Mouse (Mus musculus) midbrain, embryonic 14.5 days (tissue): Measurements from ENCODE around the gene Myh14. TPM values are rescaled to one million over a fixed set of nuclear protein-coding genes. Genes with fewer than 3 reads are reported as not detected.

ENCODE experiments used
- ATAC-seq: fragments of 200-750 bp; cut with Nextera tagmentation; 2 replicates; pipeline ENCODE4 v1.8.0; 2017; ENCODE audit warnings: moderate number of reproducible peaks, moderate library complexity; ENCODE audit not compliant: low FRiP score, low TSS enrichment
- DNase-seq: peaks from one replicate; pipeline ENCODE4 v3.0.0-alpha.2; 2015
- H3K27ac ChIP-seq: fragments of 300-500 bp; sonication (generic); replicated peaks from 2 replicates; pipeline ENCODE4 v1.5.1; 2014; ENCODE audit warnings: mild to moderate bottlenecking, low read depth, low read length, moderate library complexity
- H3K27me3 ChIP-seq: fragments of 300-500 bp; sonication (generic); 2 replicates; pipeline ENCODE4 v1.6.1; 2014; ENCODE audit warnings: low read length, control low read depth, mixed read lengths; ENCODE audit not compliant: control insufficient read depth, insufficient read depth
- H3K36me3 ChIP-seq: fragments of 300-500 bp; sonication (generic); 2 replicates; pipeline ENCODE4 v1.6.1; 2014; ENCODE audit warnings: low read length, control low read depth; ENCODE audit not compliant: control insufficient read depth, insufficient read depth
- H3K4me1 ChIP-seq: fragments of 300-500 bp; sonication (generic); 2 replicates; pipeline ENCODE4 v1.6.1; 2014; ENCODE audit warnings: mild to moderate bottlenecking, antibody characterized with exemption, low read length, control low read depth; ENCODE audit not compliant: control insufficient read depth, insufficient read depth
- H3K4me2 ChIP-seq: fragments of 300-500 bp; sonication (generic); 2 replicates; pipeline ENCODE4 v1.6.1; 2014; ENCODE audit warnings: mild to moderate bottlenecking, low read length, moderate library complexity
- H3K4me3 ChIP-seq: fragments of 300-500 bp; sonication (generic); replicated peaks from 2 replicates; pipeline ENCODE4 v1.5.1; 2014; ENCODE audit warnings: low read depth, low read length
- H3K9ac ChIP-seq: fragments of 300-500 bp; sonication (generic); replicated peaks from 2 replicates; pipeline ENCODE4 v1.6.1; 2014; ENCODE audit warnings: mild to moderate bottlenecking, low read length, moderate library complexity
- H3K9me3 ChIP-seq: fragments of 300-500 bp; sonication (generic); 2 replicates; pipeline ENCODE4 v1.6.1; 2016; ENCODE audit warnings: low read length, control low read depth, mixed read lengths; ENCODE audit not compliant: control insufficient read depth
- WGBS: fragments of 180-500 bp; shearing (Covaris S2); extraction: QIAGEN DNeasy Blood & Tissue Kit; methylation state at CpG from one replicate; pipeline ENCODE4 v1.1.7; 2014; 5-methylcytosine and 5-hydroxymethylcytosine counted together
- polyA plus RNA-seq: library from polyadenylated mRNA; unstranded; fragments of >200 nt; fragmentation: Nextera tagmentation; extraction: Ambion mirVana; gene quantifications from 2 replicates; pipeline ENCODE4 v1.2.1, GENCODE M21; 2014

Myh14 gene
- polyA plus RNA-seq, 1 experiment from 2014 or later, result 2.7 TPM

DNA sequence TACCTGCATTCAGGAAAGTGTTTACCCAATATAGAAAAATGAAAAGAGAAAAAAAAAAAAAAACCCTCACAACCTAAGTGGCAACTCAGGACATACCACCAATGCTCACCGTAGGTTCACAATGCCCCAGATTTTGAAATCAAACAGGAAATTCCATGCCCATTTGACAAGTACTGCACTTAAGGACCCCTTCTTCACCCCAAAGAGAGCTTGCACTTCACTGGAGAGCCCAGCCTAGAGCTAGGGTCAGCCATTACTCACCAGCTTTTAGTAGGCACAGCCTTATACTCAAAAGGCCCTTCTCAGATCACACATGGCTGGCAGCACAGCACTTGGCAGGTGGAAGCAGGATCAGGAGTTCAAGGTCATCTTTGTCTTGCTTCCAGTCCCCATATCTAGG lies 87.5 kb downstream of the Myh14 start:
- ATAC-seq (no peak), DNase-seq (no peak)
- Histone ChIP-seq H3K4me1 (peaks cover 11% of the 10 kb centered on the region; the same call in 1 of the 2 replicates), H3K9ac (no peak overlapping the region), H3K4me3 (no peak overlapping the region), H3K27ac (no peak overlapping the region), H3K4me2 (no peak overlapping the region), H3K27me3 (peaks cover 2% of the 10 kb centered on the region; the same call in 1 of the 2 replicates), H3K36me3 (no peaks in the 10 kb centered on the region), H3K9me3 (no peaks in the 10 kb centered on the region)
- 91% methylated on average over 1 of the region's 1 CpGs for WGBS

DNA sequence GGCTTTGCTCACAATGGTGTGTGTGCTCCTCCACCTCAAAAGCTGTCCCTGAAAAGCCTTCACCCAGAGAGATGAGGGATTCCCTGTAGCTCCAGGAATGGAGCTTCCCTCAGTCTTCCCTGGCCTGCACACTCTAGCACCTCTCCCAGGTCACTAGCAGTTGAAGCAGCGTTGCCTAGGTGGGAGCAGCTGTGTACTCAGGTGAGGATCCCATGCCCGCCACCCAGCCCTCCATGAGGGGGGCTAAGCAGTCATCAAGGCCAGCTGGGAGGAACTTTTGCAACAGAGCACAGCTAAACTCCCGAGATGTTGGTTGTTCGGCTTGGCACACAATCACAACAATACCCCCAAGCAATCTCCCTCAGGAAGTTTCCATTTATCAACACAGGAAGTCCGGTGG lies 87.9 kb downstream of the Myh14 start:
- H3K9me3 ChIP-seq, result no peaks in the 10 kb centered on the region
- H3K27me3 ChIP-seq, result peaks cover under 1% of the 10 kb centered on the region; the same call in 1 of the 2 replicates
- WGBS, result 87% methylated on average over 5 of the region's 5 CpGs
- no peak overlapping the region for H3K4me2 ChIP-seq
- ATAC-seq, result no peak
- DNase-seq, result no peak
- no peaks in the 10 kb centered on the region for H3K36me3 ChIP-seq
- peaks cover 6% of the 10 kb centered on the region; the same call in 1 of the 2 replicates for H3K4me1 ChIP-seq
- H3K9ac ChIP-seq, result no peak overlapping the region
- no peak overlapping the region for H3K27ac ChIP-seq
- H3K4me3 ChIP-seq, result no peak overlapping the region

DNA sequence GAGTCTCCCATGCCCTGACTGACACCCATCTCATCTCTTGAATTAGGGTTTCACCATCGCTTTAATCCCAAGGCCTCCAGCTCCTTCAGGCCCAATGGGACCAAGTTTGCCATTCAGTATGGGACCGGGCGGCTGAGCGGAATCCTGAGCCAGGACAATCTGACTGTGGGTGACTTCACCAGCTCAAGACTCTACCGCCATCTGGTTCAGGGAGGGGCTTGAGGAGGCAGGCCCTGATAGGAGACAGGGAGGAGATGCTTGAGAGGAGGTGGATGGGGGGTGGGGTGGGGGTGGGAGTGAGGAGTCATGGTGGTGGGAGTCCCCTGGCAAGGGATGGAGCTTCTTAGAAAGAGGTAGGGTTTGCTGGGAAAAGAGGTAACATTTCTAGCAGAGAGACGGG lies 89.0 kb downstream of the Myh14 start:
- Histone ChIP-seq H3K27me3 (no peaks in the 10 kb centered on the region), H3K9me3 (no peaks in the 10 kb centered on the region), H3K36me3 (no peaks in the 10 kb centered on the region), H3K27ac (no peak overlapping the region), H3K4me2 (no peak overlapping the region), H3K4me3 (no peak overlapping the region), H3K4me1 (no peaks in the 10 kb centered on the region), H3K9ac (no peak overlapping the region)
- 80% methylated on average over 6 of the region's 6 CpGs for WGBS
- no peak for ATAC-seq
- no peak for DNase-seq

DNA sequence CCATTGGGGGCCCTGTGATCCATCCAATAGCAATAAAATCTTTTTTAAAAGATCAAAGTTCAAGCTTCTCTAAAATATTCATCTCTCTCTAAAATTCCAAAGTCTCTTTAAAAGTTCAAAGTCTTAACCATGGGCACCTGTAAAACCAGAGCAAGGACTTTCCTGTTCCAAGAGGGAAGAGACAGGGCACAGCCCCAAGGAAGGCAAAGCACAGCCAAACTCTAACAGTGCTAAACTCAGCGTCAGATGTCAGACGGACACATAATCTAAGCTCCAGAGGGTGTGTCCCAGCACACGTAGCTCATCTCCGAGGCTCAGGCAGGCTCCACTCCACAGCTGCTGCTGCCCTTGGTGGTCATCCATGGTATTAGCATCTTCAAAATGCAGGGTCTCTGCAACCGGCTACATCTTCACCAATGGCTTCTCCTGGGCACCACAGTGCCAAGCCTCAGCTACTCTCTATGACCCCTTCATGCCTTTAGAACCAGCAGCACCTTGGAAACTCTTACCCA lies 94.3 kb downstream of the Myh14 start:
- no peak for DNase-seq
- no peaks in the 10 kb centered on the region for H3K9me3 ChIP-seq
- no peaks in the 10 kb centered on the region for H3K4me1 ChIP-seq
- H3K9ac ChIP-seq, result no peak overlapping the region
- 46% methylated on average over 5 of the region's 5 CpGs for WGBS
- H3K27me3 ChIP-seq, result no peaks in the 10 kb centered on the region
- no peaks in the 10 kb centered on the region for H3K36me3 ChIP-seq
- ATAC-seq, result no peak
- H3K4me2 ChIP-seq, result no peak overlapping the region
- no peak overlapping the region for H3K4me3 ChIP-seq
- no peak overlapping the region for H3K27ac ChIP-seq

DNA sequence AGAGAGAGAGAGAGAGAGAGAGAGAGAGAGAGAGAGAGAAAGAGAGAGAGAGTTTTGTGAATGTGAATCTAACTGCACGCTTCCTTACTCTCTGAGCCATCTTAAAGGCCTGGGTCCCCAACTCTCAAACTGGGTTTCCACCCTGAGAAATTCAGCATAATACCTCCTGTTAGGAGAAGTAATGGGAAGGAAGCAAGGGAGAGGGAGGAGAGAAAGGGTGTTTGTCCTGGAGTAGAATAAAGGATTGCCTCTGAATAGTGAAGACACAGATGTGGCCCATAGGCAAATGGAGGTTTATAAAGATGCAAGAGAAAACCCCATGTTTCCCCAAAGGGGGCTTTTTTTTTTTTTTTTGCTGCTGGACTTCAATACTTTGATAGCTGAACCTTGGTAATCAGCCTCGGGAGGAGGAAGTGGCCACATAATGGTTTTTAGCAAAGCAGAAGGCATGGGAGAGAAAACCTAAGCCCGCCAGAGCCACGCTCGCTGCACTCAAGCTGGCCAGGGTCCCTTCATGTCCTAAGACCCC lies 97.6 kb downstream of the Myh14 start:
- Histone ChIP-seq H3K27me3 (no peaks in the 10 kb centered on the region), H3K4me2 (no peak overlapping the region), H3K9me3 (no peaks in the 10 kb centered on the region), H3K9ac (no peak overlapping the region), H3K36me3 (no peaks in the 10 kb centered on the region), H3K4me1 (no peaks in the 10 kb centered on the region), H3K4me3 (no peak overlapping the region), H3K27ac (no peak overlapping the region)
- ATAC-seq (no peak), DNase-seq (no peak)
- WGBS, result 76% methylated on average over 5 of the region's 5 CpGs

DNA sequence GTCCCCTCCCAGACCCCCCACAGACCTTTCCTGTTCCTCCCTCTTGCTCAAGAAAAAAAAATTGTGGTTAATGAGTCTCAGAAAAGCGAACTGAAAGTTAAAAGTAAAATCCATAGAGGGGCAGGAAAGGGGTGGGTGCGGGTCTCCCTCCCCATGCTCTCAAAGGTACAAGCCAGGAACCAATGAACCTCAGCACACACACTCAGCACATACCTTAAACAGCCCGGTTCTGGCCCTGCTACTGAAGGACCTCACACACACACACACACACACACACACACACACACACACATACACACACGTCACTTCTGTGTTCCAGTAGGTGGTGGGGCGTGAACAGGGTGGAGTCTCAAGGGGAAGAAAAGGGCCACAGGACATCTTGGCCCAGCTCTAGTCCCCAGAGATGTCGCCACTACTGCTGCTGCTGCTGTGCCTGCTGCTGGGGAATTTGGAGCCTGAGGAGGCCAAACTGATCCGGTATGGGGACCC lies 98.4 kb downstream of the Myh14 start, which contains the start of gene Napsa:
Gene Napsa, plus strand, starts transcription at position 168 of the 489 bp plus-strand sequence.
- Histone ChIP-seq H3K4me1 (no peaks in the 10 kb centered on the region), H3K4me2 (no peak within 1 kb of the TSS), H3K9ac (no peak within 1 kb of the TSS), H3K27me3 (no peaks in the 10 kb centered on the region), H3K4me3 (no peak within 1 kb of the TSS), H3K9me3 (no peaks in the 10 kb centered on the region), H3K36me3 (no peaks in the 10 kb centered on the region), H3K27ac (no peak within 1 kb of the TSS)
- no peak for ATAC-seq
- DNase-seq, result no peak
- 33% methylated on average over 7 of the region's 7 CpGs for WGBS

DNA sequence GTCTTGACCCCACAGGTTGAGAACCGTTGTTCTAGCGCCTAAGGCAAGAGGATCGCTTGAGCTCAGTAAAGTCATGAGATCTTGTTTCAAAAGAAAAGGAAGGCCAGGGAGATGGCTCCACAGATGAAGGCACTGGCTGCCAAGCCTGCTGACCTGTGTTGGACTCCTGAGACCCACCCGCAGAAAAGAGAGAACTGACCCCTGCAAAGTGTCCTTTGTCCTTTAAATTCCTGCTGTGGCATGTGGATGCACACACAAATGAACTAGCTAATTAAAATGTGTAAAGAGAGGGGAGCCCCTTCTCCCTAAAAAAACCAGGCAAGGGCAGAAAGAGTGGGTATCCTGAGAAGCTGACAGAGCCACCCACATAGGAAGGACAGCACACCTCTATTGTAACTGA lies 98.8 kb downstream of the Myh14 start:
- Histone ChIP-seq H3K27ac (no peak overlapping the region), H3K4me3 (no peak overlapping the region), H3K4me1 (no peaks in the 10 kb centered on the region), H3K9me3 (no peaks in the 10 kb centered on the region), H3K9ac (no peak overlapping the region), H3K36me3 (no peaks in the 10 kb centered on the region), H3K27me3 (no peaks in the 10 kb centered on the region), H3K4me2 (no peak overlapping the region)
- ATAC-seq (no peak), DNase-seq (no peak)
- WGBS, result 36% methylated on average over 4 of the region's 4 CpGs

DNA sequence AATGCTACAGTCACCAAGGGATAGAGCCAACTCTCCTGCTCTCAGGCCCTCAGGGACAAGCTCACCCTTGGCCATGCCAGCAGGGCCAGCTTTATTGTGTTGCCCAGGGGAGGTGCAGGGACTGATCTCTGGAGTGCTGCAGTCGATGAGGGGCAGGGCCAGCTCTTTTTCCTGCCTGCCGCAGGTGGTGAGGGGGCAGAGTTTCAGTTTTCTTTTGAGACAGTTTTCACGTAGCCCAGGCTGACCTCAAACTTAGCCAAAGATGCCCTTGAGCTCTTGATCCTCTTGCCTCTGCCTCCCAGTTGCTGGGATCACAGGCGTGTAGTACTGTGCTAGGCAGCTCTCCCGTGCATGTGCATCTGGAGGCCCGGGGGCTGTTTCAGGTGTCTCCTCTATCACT lies 99.7 kb downstream of the Myh14 start:
- Histone ChIP-seq H3K27ac (no peak overlapping the region), H3K36me3 (no peaks in the 10 kb centered on the region), H3K4me1 (no peaks in the 10 kb centered on the region), H3K9ac (no peak overlapping the region), H3K4me3 (no peak overlapping the region), H3K27me3 (no peaks in the 10 kb centered on the region), H3K9me3 (no peaks in the 10 kb centered on the region), H3K4me2 (no peak overlapping the region)
- DNase-seq (no peak), ATAC-seq (no peak)
- WGBS, result 87% methylated on average over 6 of the region's 6 CpGs

DNA sequence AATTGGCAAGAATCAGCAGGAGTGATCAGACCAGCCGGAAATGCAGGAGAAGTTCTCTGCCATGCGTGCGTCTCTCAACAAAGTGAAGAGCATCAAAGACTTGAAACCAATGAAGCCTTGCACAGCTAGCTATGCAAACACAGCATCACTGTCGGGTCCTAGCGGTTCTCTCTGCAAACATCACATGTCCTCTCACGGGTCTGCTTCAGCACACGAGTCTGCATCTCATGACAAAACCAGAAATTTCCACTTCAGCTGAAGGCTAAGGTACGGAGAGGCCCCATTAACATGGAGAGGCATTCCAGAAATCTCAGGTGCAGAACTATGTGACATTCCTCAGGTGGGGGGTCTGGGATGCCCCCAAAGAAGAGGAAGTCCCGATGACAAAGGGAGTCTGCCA lies 101.8 kb downstream of the Myh14 start:
- WGBS, result 78% methylated on average over 9 of the region's 9 CpGs

More for the DNA sequence above, 101.8 kb downstream of the Myh14 start:
- DNase-seq, result no peak
- Histone ChIP-seq H3K4me2 (no peak overlapping the region), H3K27ac (no peak overlapping the region), H3K36me3 (no peaks in the 10 kb centered on the region), H3K4me3 (no peak overlapping the region), H3K27me3 (no peaks in the 10 kb centered on the region), H3K9me3 (no peaks in the 10 kb centered on the region), H3K4me1 (no peaks in the 10 kb centered on the region), H3K9ac (no peak overlapping the region)
- ATAC-seq, result no peak
